ENCODE assay signal across 16 mouse cellular contexts in genomic region chr9:65793086-65793485, GRCm38 (mm10). TPM values are rescaled to one million over a fixed set of nuclear protein-coding genes. Genes with fewer than 3 reads are reported as not detected.
DNase-seq lines count a peak whose midpoint lies in the region; ATAC-seq and TF ChIP-seq lines count a peak whose summit lies in the region.
"Had no signal": no experiment of that assay in that cellular context is flagged by ENCODE, and none has a peak within 500 bp of the region (broad histone marks: within the 10 kb centered on the region; RNA-seq: fewer than 3 reads in every experiment).

No protein-coding gene starts in this region.

- 60% methylated on average over 3 of the region's 3 CpGs for WGBS in hindbrain, embryonic 13.5 days
- 66% methylated on average over 3 of the region's 3 CpGs for WGBS in hindbrain, embryonic 12.5 days
- WGBS in midbrain, postnatal 0 days, result 58% methylated on average over 3 of the region's 3 CpGs
- WGBS in midbrain, embryonic 11.5 days, result 83% methylated on average over 3 of the region's 3 CpGs

- H3K4me3 ChIP-seq in hindbrain, embryonic 13.5 days, result no peak overlapping the region
- H3K4me3 ChIP-seq in hindbrain, embryonic 12.5 days, result no peak overlapping the region
- no peak overlapping the region for H3K4me3 ChIP-seq in midbrain, postnatal 0 days (ENCODE audit: low read depth, low read length)
- H3K4me3 ChIP-seq in midbrain, embryonic 11.5 days (ENCODE audit: low read depth, low read length), result no peak overlapping the region
- H3K4me3 ChIP-seq: midbrain, embryonic 12.5 days had no signal

- H3K36me3 ChIP-seq in hindbrain, embryonic 13.5 days, result peaks cover 9% of the 10 kb centered on the region
- peaks cover 7% of the 10 kb centered on the region; the same call in 1 of the 2 replicates for H3K36me3 ChIP-seq in hindbrain, embryonic 12.5 days
- H3K36me3 ChIP-seq in midbrain, postnatal 0 days (ENCODE audit: insufficient read depth, low read length), result peaks cover 10% of the 10 kb centered on the region
- peaks cover 5% of the 10 kb centered on the region; the same call in 1 of the 2 replicates for H3K36me3 ChIP-seq in midbrain, embryonic 11.5 days (ENCODE audit: control insufficient read depth, insufficient read depth, low read length)

- no peak for TF ChIP-seq CTCF in midbrain, postnatal 0 days (IDR thresholded peaks at IDR 0.05)

- peak overlapping the region; percentile 74 for H3K27ac ChIP-seq in hindbrain, embryonic 13.5 days
- no peak overlapping the region for H3K27ac ChIP-seq in hindbrain, embryonic 12.5 days
- H3K27ac ChIP-seq in midbrain, postnatal 0 days (ENCODE audit: low read depth, low read length), result no peak overlapping the region; the same call in 1 of the 2 replicates
- no peak overlapping the region for H3K27ac ChIP-seq in midbrain, embryonic 11.5 days (ENCODE audit: low read depth, low read length)

- no peak overlapping the region for H3K4me2 ChIP-seq in hindbrain, embryonic 13.5 days
- H3K4me2 ChIP-seq in hindbrain, embryonic 12.5 days (replicated peaks), result no peak overlapping the region
- H3K4me2 ChIP-seq in midbrain, postnatal 0 days (ENCODE audit: low read depth, low read length, poor library complexity, severe bottlenecking), result no peak overlapping the region
- H3K4me2 ChIP-seq in midbrain, embryonic 11.5 days, result no peak overlapping the region
- H3K4me2 ChIP-seq: heart, embryonic 11.5 days; midbrain, embryonic 12.5 days had no signal

- H3K27me3 ChIP-seq in hindbrain, embryonic 13.5 days, result no peaks in the 10 kb centered on the region
- H3K27me3 ChIP-seq in hindbrain, embryonic 12.5 days, result no peaks in the 10 kb centered on the region
- H3K27me3 ChIP-seq in midbrain, postnatal 0 days (ENCODE audit: insufficient read depth, low read length), result no peaks in the 10 kb centered on the region
- no peaks in the 10 kb centered on the region for H3K27me3 ChIP-seq in midbrain, embryonic 11.5 days (ENCODE audit: control insufficient read depth, insufficient read depth, low read length)
- H3K27me3 ChIP-seq: midbrain, embryonic 12.5 days had no signal

- peaks cover 63% of the 10 kb centered on the region for H3K4me1 ChIP-seq in hindbrain, embryonic 13.5 days (replicated peaks)
- peaks cover 36% of the 10 kb centered on the region for H3K4me1 ChIP-seq in hindbrain, embryonic 12.5 days
- H3K4me1 ChIP-seq in midbrain, postnatal 0 days (ENCODE audit: insufficient read depth, low read length), result peaks cover 17% of the 10 kb centered on the region; the same call in 1 of the 2 replicates
- peaks cover 6% of the 10 kb centered on the region; the same call in 1 of the 2 replicates for H3K4me1 ChIP-seq in midbrain, embryonic 11.5 days (ENCODE audit: control insufficient read depth, insufficient read depth, low read length)

- no peak for ATAC-seq in cerebellum, adult (ENCODE audit: insufficient number of reproducible peaks, low FRiP score, low TSS enrichment)
- ATAC-seq in hindbrain, embryonic 13.5 days (ENCODE audit: low FRiP score), result no peak; the same call in 1 of the 2 replicates
- no peak for ATAC-seq in hindbrain, embryonic 12.5 days (ENCODE audit: low FRiP score)
- ATAC-seq in midbrain, postnatal 0 days (ENCODE audit: low FRiP score), result no peak
- ATAC-seq in midbrain, embryonic 11.5 days (ENCODE audit: low FRiP score), result no peak

- H3K9me3 ChIP-seq in hindbrain, embryonic 13.5 days, result no peaks in the 10 kb centered on the region
- H3K9me3 ChIP-seq in hindbrain, embryonic 12.5 days (replicated peaks), result no peaks in the 10 kb centered on the region
- no peaks in the 10 kb centered on the region for H3K9me3 ChIP-seq in midbrain, postnatal 0 days (ENCODE audit: low read length)
- no peaks in the 10 kb centered on the region for H3K9me3 ChIP-seq in midbrain, embryonic 11.5 days (ENCODE audit: control insufficient read depth, low read length)
- H3K9me3 ChIP-seq: midbrain, embryonic 12.5 days had no signal

- no peak overlapping the region for H3K9ac ChIP-seq in hindbrain, embryonic 13.5 days
- no peak overlapping the region for H3K9ac ChIP-seq in hindbrain, embryonic 12.5 days
- H3K9ac ChIP-seq in midbrain, postnatal 0 days (replicated peaks; ENCODE audit: low read length, poor library complexity, severe bottlenecking), result no peak overlapping the region
- no peak overlapping the region for H3K9ac ChIP-seq in midbrain, embryonic 11.5 days (ENCODE audit: low read length)
- H3K9ac ChIP-seq: midbrain, embryonic 12.5 days had no signal

- peak; percentile 46 to 50 for DNase-seq in cerebellum, postnatal 14 days
- DNase-seq in midbrain, postnatal 0 days (ENCODE audit: low spot score), result peak; percentile 48
- DNase-seq in midbrain, embryonic 11.5 days (ENCODE audit: low spot score, missing footprints), result no peak
- peak; percentile 42 to 61 for DNase-seq in layer of hippocampus, postnatal 14 days (ENCODE audit: low spot score in 2 of 2)
- no peak for DNase-seq in lung, postnatal 25 days (ENCODE audit: low spot score)
- DNase-seq: adrenal gland, postnatal 36 days; gastrocnemius, postnatal 25 days; kidney, adult 18-20 months; kidney, postnatal 14 days; lung, postnatal 36 days; thymus, postnatal 25 days had no signal

RNA-seq across cellular contexts. Expression of gene Zfp609, which starts 34.3 kb away (rescaled TPM):
- polyA plus RNA-seq in hindbrain, embryonic 13.5 days (2015; fragmentation: Nextera tagmentation; extraction: Ambion mirVana), result 9.3 and 9.7 TPM in 2 replicates
- 11.3 and 14.0 TPM in 2 replicates for polyA plus RNA-seq in hindbrain, embryonic 12.5 days (2016; fragmentation: Nextera tagmentation; extraction: Ambion mirVana)
- total RNA-seq in midbrain, postnatal 0 days (2014; rRNA removed), result 11.2 and 11.8 TPM in 2 replicates
- 4.5 and 5.4 TPM in 2 replicates for polyA plus RNA-seq in midbrain, postnatal 0 days (2015; fragmentation: Nextera tagmentation; extraction: Ambion mirVana)
- 7.4 and 7.6 TPM in 2 replicates for polyA plus RNA-seq in midbrain, embryonic 11.5 days (2014; fragmentation: Nextera tagmentation; extraction: Ambion mirVana)
- total RNA-seq in layer of hippocampus, postnatal 14 days (2021), result 10 to 100 TPM; 44.8 to 48.6 TPM

Comparison
In these comparisons a context has a peak if more than half of its experiments do, and no peak if none do; other contexts are left out.
1. DNase-seq: peak in cerebellum, postnatal 14 days (2 of 2), midbrain, postnatal 0 days (single experiment) and layer of hippocampus, postnatal 14 days (2 of 2); none in midbrain, embryonic 11.5 days (single experiment) and lung, postnatal 25 days (single experiment).